Mouse (Mus musculus): ENCODE results near the gene Gpr156. TPM values are rescaled to one million over a fixed set of nuclear protein-coding genes. Genes with fewer than 3 reads are reported as not detected.
"Not testable (repeated sequence)": the region's sequence is repeated elsewhere in the genome, so short reads cannot be mapped to it uniquely, and the experiment has no call there.

The Gpr156 gene
- polyA plus RNA-seq, 1 experiment from 2014 or later, result 0.07 TPM

DNA sequence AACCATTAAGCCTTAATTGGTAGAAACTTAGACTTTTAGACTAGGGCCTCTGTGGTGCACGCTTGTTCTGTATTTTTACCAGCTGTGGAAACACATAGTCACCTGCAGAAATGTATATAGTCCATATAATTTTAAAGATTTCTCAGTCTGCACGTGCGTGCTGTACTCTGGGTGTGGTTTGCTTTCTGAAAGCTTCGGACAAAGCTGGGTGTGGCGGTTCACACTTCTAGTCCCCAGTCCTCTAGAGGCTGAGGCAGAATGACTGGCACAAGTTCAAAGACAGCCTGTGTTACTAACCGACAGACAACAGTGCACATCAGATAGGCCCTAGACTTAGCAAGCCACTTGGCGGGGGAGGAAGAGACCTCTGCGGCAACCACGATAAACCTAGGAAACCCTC, 116.3 kb downstream of the Gpr156 start:
- DNase-seq (ENCODE audit: low spot score) (no peak), ATAC-seq (ENCODE audit: low FRiP score, low TSS enrichment) (no peak)
- H3K27ac ChIP-seq (replicated peaks), result no peak overlapping the region
- no peak overlapping the region for H3K4me3 ChIP-seq (ENCODE audit: low read depth, low read length)
- H3K9ac ChIP-seq (ENCODE audit: low read length), result no peak overlapping the region
- WGBS, result 67% methylated on average over 9 of the region's 9 CpGs
- TF ChIP-seq EP300 (optimal IDR thresholded peaks at IDR 0.05) (no peak), CTCF (IDR thresholded peaks at IDR 0.05; ENCODE audit: low read depth) (no peak)
- no peaks in the 10 kb centered on the region for H3K27me3 ChIP-seq (ENCODE audit: control insufficient read depth, insufficient read depth, low read length)
- no peak overlapping the region for H3K4me2 ChIP-seq (replicated peaks; ENCODE audit: low read depth)
- no peaks in the 10 kb centered on the region for H3K9me3 ChIP-seq (ENCODE audit: control insufficient read depth, low read length)
- no peaks in the 10 kb centered on the region for H3K4me1 ChIP-seq (replicated peaks; ENCODE audit: control insufficient read depth, insufficient read depth)
- no peaks in the 10 kb centered on the region for H3K36me3 ChIP-seq (ENCODE audit: control insufficient read depth, insufficient read depth, low read length)

DNA sequence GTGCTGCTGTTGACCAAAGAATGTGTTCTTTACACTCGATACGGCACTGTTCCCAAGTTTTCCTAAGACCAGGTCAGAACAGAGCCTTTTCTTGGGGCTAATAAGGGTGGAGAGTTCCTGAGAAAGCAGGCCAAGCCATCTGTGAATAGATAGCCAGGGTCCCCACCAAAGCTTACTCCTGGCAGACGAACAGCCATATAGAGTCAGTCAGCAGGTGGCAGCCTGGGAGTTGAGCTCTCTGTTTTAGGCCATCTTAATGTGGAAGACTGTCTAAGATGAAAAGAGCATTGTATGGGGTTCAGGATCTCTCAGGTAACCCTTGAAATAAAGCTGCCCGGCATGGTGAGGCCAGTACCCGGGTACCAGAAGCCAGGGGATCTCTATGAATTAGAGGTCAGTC, 116.8 kb downstream of the Gpr156 start:
- Histone ChIP-seq H3K9me3 (ENCODE audit: control insufficient read depth, low read length) (no peaks in the 10 kb centered on the region), H3K4me1 (replicated peaks; ENCODE audit: control insufficient read depth, insufficient read depth) (no peaks in the 10 kb centered on the region), H3K4me3 (ENCODE audit: low read depth, low read length) (no peak overlapping the region), H3K36me3 (ENCODE audit: control insufficient read depth, insufficient read depth, low read length) (no peaks in the 10 kb centered on the region), H3K9ac (ENCODE audit: low read length) (no peak overlapping the region), H3K27me3 (ENCODE audit: control insufficient read depth, insufficient read depth, low read length) (no peaks in the 10 kb centered on the region), H3K4me2 (replicated peaks; ENCODE audit: low read depth) (no peak overlapping the region), H3K27ac (replicated peaks) (no peak overlapping the region)
- TF ChIP-seq EP300 (optimal IDR thresholded peaks at IDR 0.05) (no peak), CTCF (IDR thresholded peaks at IDR 0.05; ENCODE audit: low read depth) (peak; percentile 54)
- DNase-seq (ENCODE audit: low spot score) (no peak), ATAC-seq (ENCODE audit: low FRiP score, low TSS enrichment) (no peak)
- 85% methylated on average over 5 of the region's 5 CpGs for WGBS

DNA sequence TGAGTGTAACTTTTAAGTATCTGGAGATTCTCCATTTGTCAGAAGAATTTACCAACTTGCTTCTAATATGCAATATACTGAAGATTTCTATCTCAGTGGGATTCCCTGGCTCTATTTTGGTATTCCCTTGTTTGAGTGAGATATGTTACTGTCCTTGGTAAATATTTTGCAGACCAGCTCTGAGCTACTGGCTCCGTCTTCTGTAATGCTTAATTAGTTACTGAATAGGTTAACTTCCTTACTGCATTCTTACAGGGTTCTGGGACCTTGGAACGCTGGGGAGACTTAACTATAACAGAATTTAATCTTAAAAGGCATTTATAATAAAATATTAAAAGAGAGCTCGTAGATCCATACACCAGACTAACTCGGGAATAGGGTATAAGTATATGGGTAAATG, 121.8 kb downstream of the Gpr156 start:
- not testable (repeated sequence) for H3K4me1 ChIP-seq (replicated peaks; ENCODE audit: control insufficient read depth, insufficient read depth); H3K4me3 ChIP-seq (ENCODE audit: low read depth, low read length); DNase-seq (ENCODE audit: low spot score); H3K27ac ChIP-seq (replicated peaks); H3K9ac ChIP-seq (ENCODE audit: low read length); H3K9me3 ChIP-seq (ENCODE audit: control insufficient read depth, low read length); H3K4me2 ChIP-seq (replicated peaks; ENCODE audit: low read depth); H3K36me3 ChIP-seq (ENCODE audit: control insufficient read depth, insufficient read depth, low read length); ATAC-seq (ENCODE audit: low FRiP score, low TSS enrichment); H3K27me3 ChIP-seq (ENCODE audit: control insufficient read depth, insufficient read depth, low read length)
- 76% methylated on average over 4 of the region's 4 CpGs for WGBS

DNA sequence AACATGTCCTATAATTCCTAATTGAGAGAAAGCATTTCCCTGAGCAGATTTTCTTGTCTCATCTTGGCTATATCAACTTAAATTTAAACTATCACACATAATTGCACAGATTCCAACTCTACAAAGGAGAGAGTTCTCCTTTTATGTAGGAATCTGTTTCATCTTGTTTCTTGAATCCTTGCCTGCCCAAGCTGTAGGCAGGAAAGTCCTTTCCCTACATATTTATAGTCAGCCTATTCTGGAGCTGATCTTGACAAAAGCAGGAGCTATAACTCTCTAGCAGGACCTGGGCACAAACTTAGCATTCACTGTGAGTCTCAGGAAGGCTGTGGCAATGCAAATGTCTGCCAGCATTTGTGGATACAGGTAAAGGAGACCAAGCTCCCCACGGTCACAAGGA, 125.9 kb downstream of the Gpr156 start:
- ATAC-seq (ENCODE audit: low FRiP score, low TSS enrichment) (no peak), DNase-seq (ENCODE audit: low spot score) (no peak)
- H3K9me3 ChIP-seq (ENCODE audit: control insufficient read depth, low read length), result no peaks in the 10 kb centered on the region
- H3K4me1 ChIP-seq (replicated peaks; ENCODE audit: control insufficient read depth, insufficient read depth), result no peaks in the 10 kb centered on the region
- H3K27me3 ChIP-seq (ENCODE audit: control insufficient read depth, insufficient read depth, low read length), result no peaks in the 10 kb centered on the region
- no peak overlapping the region for H3K4me2 ChIP-seq (replicated peaks; ENCODE audit: low read depth)
- WGBS, result 66% methylated on average over 1 of the region's 1 CpGs
- H3K36me3 ChIP-seq (ENCODE audit: control insufficient read depth, insufficient read depth, low read length), result no peaks in the 10 kb centered on the region
- H3K9ac ChIP-seq (ENCODE audit: low read length), result no peak overlapping the region
- H3K4me3 ChIP-seq (ENCODE audit: low read depth, low read length), result no peak overlapping the region
- TF ChIP-seq EP300 (optimal IDR thresholded peaks at IDR 0.05), result no peak
- no peak for TF ChIP-seq CTCF (IDR thresholded peaks at IDR 0.05; ENCODE audit: low read depth)
- no peak overlapping the region for H3K27ac ChIP-seq (replicated peaks)

DNA sequence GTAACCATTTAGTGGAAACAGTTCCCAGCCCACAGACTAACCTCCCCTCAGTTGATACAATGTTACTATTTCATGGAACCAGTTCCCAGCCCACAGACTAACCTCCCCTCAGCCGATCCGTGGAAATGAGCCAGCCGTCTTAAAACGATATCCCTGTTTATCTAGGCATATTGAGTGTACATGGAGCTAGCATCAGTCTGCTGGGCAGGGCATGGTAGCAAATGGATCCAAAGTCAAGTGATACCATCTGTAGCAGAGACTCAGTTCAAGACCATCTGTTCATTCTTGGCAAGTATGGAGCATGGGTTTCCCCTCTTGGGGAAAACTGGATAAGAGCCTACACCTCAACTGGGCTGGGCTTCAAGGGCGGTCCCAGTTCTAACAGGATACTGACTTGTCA, 128.3 kb downstream of the Gpr156 start:
- ATAC-seq (ENCODE audit: low FRiP score, low TSS enrichment) (no peak), DNase-seq (ENCODE audit: low spot score) (no peak)
- no peaks in the 10 kb centered on the region for H3K4me1 ChIP-seq (replicated peaks; ENCODE audit: control insufficient read depth, insufficient read depth)
- no peaks in the 10 kb centered on the region for H3K36me3 ChIP-seq (ENCODE audit: control insufficient read depth, insufficient read depth, low read length)
- no peak overlapping the region for H3K9ac ChIP-seq (ENCODE audit: low read length)
- no peak overlapping the region for H3K27ac ChIP-seq (replicated peaks)
- TF ChIP-seq EP300 (optimal IDR thresholded peaks at IDR 0.05), result no peak
- TF ChIP-seq CTCF (IDR thresholded peaks at IDR 0.05; ENCODE audit: low read depth), result no peak
- WGBS, result 66% methylated on average over 5 of the region's 5 CpGs
- no peak overlapping the region for H3K4me3 ChIP-seq (ENCODE audit: low read depth, low read length)
- no peaks in the 10 kb centered on the region for H3K9me3 ChIP-seq (ENCODE audit: control insufficient read depth, low read length)
- no peak overlapping the region for H3K4me2 ChIP-seq (replicated peaks; ENCODE audit: low read depth)
- H3K27me3 ChIP-seq (ENCODE audit: control insufficient read depth, insufficient read depth, low read length), result no peaks in the 10 kb centered on the region

DNA sequence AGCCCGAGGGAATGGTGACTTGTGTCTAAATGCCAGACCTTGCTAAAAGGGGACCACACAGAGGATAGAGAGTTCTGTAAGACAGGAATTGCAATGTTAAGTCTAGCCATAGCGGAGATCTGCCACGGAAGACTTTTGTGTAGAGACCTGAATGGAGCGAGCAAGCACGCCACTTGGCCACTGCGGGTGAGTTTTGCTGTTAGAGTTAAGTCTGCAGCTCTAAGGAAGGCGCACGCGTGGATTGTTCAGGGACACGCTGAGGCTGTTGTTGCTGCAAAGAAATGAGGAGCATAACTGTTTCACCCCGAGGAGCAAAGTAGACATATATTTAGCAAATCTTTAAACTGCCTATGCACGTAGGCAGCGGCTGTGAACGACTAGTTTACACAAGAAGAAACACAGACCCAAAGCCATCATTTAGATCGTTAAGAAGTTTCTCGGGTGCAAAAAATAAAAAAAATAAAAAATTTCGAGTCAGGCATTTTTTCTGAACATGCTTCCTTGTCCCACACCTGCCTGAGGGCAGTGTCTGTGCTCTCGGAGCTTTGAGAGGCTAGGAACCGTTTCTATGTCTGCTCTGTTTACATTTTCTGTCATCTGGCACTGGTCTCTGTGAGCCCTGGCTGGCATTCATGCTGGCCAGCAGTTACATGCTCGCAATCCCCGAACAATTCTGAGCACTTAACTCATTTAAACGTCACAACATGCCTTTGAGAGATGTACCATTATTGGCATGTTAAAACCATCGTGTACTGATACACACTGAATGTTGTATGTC, 131.7 kb downstream of the Gpr156 start:
- 27% methylated on average over 23 of the region's 23 CpGs for WGBS
- no peak for DNase-seq (ENCODE audit: low spot score)
- Histone ChIP-seq H3K9ac (ENCODE audit: low read length) (no peak overlapping the region), H3K9me3 (ENCODE audit: control insufficient read depth, low read length) (no peaks in the 10 kb centered on the region), H3K36me3 (ENCODE audit: control insufficient read depth, insufficient read depth, low read length) (no peaks in the 10 kb centered on the region), H3K4me1 (replicated peaks; ENCODE audit: control insufficient read depth, insufficient read depth) (no peaks in the 10 kb centered on the region), H3K27ac (replicated peaks) (no peak overlapping the region), H3K4me3 (ENCODE audit: low read depth, low read length) (no peak overlapping the region), H3K27me3 (ENCODE audit: control insufficient read depth, insufficient read depth, low read length) (no peaks in the 10 kb centered on the region), H3K4me2 (replicated peaks; ENCODE audit: low read depth) (peak overlapping the region; percentile 44)
- ATAC-seq (ENCODE audit: low FRiP score, low TSS enrichment), result no peak
- no peak for TF ChIP-seq EP300 (optimal IDR thresholded peaks at IDR 0.05)
- TF ChIP-seq CTCF (IDR thresholded peaks at IDR 0.05; ENCODE audit: low read depth), result no peak

Other genes starting within 250 kb of the Gpr156 start
- gene Fstl1, start 139.6 kb upstream of the Gpr156 start, polyA plus RNA-seq (2015; fragmentation: Nextera tagmentation; extraction: Ambion mirVana), result 238 and 254 TPM in 2 replicates
- gene Gm36028, start 55.4 kb upstream of the Gpr156 start, polyA plus RNA-seq (2015; fragmentation: Nextera tagmentation; extraction: Ambion mirVana), result 0.29 and 0.56 TPM in 2 replicates
- gene Lrrc58, start 48.1 kb upstream of the Gpr156 start, polyA plus RNA-seq (2015; fragmentation: Nextera tagmentation; extraction: Ambion mirVana), result 26.0 and 27.5 TPM in 2 replicates
- 28.1 and 28.4 TPM in 2 replicates for gene Gsk3b, start 172.5 kb downstream of the Gpr156 start, polyA plus RNA-seq (2015; fragmentation: Nextera tagmentation; extraction: Ambion mirVana)